Mouse (Mus musculus) adrenal gland, postnatal 14 days (tissue): Measurements from ENCODE around the gene Wdr20. TPM values are rescaled to one million over a fixed set of nuclear protein-coding genes. Genes with fewer than 3 reads are reported as not detected.
"Not testable (repeated sequence)": the region's sequence is repeated elsewhere in the genome, so short reads cannot be mapped to it uniquely, and the experiment has no call there.

Experiments used
- DNase-seq: peaks from one replicate; pipeline ENCODE4 v3.0.0; 2021; ENCODE audit warnings: mixed read lengths
- long read RNA-seq, 2 experiments: library from polyadenylated mRNA; stranded (forward); transcript quantifications; one replicate each; pipeline ENCODE4 v2.0.0; 2021
- total RNA-seq: library from RNA; stranded (reverse); gene quantifications from 2 replicates; pipeline ENCODE4 v1.2.3, GENCODE M21; 2021

Wdr20 gene
- 35.2 and 41.6 TPM in 2 replicates for total RNA-seq
- long read RNA-seq, experiment 1, transcript Wdr20-201 (3 exons, 2,384 nt): major isoform, 23 of 77 reads
- long read RNA-seq, experiment 1, transcript Wdr20-205 (3 exons, 1,351 nt): minor isoform, 22 of 77 reads
- long read RNA-seq, experiment 1, partial matches to known transcripts: 4 of 77 reads
- long read RNA-seq, experiment 1, other reads (novel, unspliced or antisense): 27 of 77 reads
- long read RNA-seq, experiment 2, transcript Wdr20-205 (3 exons, 1,351 nt): minor isoform, 7 of 49 reads
- long read RNA-seq, experiment 2, transcript Wdr20-201 (3 exons, 2,384 nt): major isoform, 23 of 49 reads
- long read RNA-seq, experiment 2, partial matches to known transcripts: 1 of 49 reads
- long read RNA-seq, experiment 2, other reads (novel, unspliced or antisense): 16 of 49 reads

DNA sequence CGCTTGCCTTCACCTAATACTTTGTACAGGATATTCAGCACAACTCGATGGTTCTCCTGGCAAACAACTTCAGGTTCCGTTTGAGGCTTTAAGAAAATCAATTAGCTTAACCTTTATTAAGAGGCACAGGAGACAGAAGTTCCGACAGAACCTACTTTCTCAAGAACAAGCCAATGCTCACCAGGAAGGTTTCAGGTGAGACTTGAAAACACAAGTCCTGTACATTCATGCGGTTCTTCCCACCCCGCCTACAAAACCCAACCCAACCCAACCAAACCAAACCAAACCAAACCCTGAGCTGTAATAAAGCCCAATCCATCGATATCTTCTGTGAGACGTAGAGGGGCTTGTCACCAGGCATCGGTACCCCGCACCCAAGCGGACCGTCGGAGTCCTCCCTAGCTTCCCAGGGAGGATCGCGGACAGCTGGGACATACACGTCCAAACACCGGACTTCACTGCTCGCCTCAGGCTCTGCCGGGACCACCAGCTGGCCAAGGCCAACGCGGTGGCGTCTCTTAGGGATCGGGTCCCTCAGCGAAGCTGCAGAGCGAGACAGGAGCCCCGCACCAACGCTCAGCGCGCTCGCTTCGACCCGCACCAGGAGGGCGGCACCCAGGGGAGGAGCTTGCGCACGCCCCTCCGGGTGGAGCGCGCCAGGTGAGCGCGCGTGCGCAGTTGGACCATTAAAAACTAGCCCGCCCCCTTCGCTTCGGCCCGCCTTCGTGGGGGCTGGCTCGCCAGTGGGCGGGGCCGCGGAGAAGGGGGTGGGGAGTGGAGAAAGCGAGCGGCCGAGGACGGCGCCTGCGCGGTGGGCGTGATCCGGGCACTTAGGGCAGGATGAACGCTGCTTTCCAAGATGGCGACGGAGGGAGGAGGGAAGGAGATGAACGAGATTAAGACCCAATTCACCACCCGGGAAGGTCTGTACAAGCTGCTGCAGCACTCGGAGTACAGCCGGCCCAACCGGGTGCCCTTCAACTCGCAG lies at the start of gene Wdr20:
Wdr20 (plus strand) TSS at position 775 of the 988 bp plus-strand sequence.
- DNase-seq: peak; percentile 100

DNA sequence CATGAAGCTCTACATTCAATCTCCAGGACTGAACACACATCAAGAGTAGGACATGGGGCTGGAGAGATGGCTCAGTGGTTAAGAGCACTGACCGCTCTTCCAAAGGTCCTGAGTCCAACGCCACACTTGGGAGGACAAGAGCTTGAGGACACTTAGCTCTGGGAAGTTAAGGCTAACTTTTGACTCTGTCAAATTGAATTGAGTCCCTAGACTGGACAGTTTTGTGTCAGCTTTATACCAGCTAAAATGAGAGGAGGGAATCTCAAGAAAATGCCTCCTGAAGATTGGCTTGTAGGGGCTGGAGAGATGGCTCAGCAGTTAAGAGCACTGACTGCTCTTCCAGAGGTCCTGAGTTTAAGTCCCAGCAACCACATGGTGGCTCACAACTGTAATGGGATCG lies 48.8 kb upstream of the Wdr20 start:
- DNase-seq: not testable (repeated sequence)

GRCm38 (mm10) chr12:110689919-110690643 lies 47.7 kb upstream of the Wdr20 start:
- DNase-seq: no peak

DNA sequence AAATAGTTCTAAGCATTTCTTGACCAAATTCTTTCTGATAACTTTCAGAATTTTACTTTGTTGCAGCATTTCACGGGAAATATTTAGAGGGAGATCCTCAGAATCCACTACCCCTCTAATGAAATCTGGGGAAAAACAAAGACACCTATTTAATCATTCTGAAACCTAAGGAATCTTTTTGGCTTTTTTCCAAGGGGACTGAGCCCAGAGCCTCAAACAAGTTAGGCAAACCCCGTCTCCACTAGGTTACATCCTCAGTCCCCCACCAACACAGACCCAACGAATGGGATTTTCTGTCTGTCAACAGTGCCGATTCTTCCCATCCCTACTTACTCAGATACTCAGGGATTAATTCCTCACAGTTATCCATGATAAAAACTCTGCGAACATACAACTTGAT lies 44.4 kb upstream of the Wdr20 start:
- not testable (repeated sequence) for DNase-seq

DNA sequence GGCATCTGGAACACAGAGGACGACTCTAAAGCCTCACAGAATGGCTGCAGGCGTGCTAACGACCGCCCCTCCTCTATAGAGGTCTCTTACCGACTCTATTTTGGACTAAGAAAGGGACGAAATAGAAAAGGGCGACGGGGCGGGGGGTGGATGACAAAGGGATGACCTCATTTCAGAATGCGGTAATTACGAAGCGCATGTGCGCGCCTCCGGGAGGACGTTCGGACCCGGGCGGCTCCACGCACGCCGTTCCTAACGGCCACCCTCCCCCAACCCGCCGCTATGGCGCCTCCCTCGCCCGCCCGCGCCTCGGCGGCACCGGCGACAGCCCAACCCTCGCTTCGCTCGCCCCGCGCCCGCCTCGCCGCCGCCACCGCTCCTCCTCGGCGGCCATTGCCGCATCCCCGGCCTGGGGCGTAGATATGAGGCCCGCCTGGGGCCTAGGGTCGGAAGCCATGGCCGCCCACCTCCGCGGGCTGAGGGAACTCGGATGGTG lies 42.0 kb upstream of the Wdr20 start:
- DNase-seq: peak; percentile 76

DNA sequence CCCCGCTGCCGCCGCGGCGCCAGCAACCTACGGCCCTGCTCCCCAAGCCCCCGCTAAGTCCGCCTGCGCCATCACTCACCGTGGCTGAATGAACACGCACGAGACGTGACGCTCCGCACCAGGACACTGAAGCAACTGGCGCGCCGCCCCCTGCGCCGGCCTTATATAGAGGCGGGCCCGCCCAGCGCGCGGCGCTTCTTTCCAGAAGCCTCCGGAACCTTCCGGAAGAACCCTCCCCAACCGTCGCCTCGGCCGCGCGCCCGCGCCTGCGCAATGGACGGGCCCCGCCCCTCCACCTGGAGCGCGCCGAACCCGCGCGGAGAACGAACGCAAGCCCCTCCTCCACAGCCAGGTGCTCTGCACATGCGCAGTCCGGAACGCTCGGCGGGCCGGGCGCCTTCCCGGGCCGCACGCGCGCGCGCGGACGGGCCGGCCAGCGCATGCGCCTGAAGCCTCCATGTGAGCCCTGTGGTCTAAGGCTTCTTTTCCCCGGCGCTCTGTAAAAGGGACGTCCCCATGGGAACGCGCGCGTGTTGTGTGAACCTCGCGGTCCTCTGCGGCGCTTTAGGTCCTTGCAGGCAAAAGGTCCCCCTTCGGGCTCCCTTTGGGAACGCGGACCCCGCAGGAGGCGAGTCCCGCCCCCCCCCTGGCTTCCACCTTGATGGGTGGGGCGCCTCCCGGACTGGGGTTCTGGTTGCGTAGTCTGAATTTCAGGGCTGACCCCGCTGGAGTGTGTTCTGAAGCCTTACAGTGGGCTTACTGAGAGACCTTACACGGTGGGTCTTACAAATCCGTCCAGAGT lies 41.4 kb upstream of the Wdr20 start:
- DNase-seq: peak; percentile 100

DNA sequence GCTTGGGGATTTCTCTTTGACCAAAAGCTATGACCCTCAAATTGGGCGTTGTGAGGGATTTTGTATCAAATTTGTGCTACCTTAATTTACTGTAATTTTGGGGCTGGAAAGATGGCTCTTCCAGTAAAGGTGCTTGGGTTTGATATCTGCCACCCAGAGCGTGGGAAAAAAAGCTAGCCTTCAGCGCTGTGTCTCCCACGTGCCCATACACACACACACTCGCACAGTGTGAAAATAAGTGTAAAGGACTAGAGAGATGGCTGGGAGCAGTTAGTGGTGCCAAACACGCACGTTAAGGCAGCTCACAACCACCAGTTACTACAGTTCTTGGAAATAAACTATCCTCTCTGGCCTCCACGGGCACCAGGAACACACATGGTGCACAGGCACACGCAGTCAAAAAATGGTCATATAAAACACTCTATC lies 40.8 kb upstream of the Wdr20 start:
- DNase-seq: no peak

DNA sequence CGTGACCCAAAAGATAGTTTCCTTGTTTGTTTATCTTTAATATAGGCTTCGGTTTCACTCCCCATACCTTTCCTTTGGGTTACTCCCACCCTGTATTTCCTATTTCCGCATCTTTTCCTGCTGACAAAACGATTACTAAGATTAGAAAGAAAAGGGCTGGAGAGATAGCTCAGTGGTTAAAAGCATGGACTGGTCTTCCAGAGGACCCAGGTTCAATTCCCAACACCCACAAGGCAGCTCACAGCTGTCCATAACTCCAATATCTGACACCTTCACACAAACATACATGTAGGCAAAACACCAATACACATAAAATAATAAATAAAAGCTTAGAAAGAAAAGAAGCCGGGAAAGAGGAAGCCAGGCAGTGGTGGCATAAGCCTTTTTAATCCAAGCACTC lies 40.3 kb upstream of the Wdr20 start:
- DNase-seq: no peak

GRCm38 (mm10) chr12:110698080-110698479 lies 39.7 kb upstream of the Wdr20 start:
- DNase-seq: no peak

DNA sequence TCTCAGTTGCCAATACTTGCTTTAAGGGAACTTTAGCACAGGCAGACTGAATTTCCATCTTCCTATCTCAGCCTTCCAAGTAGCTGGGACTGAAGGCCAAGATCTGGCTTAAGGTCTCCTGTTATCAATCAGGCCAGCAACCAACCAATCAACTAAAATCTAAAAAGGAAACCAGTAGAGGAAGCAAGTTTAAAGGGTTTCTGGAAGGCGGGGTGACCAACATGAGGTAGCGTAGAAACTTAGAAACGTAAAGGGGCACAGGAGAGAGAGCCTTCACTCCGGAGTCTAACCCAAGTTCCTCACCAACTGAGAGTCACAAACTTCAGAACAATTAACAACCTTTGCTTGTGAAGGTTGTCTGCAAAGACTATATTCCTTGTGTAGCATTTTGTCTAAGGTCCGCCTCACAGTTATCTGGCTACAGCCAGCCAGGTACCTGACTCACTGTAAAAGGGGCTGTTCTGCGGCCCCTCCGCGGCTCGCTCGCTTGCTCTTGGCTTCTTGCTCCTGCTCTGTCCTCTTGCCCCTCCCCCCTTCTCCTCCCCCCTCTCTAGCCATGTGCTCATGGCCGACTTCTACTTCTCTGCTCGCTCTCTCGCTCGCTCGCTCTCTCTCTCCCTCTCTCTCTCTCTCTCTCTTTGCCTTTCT lies 39.1 kb upstream of the Wdr20 start:
- DNase-seq: no peak

DNA sequence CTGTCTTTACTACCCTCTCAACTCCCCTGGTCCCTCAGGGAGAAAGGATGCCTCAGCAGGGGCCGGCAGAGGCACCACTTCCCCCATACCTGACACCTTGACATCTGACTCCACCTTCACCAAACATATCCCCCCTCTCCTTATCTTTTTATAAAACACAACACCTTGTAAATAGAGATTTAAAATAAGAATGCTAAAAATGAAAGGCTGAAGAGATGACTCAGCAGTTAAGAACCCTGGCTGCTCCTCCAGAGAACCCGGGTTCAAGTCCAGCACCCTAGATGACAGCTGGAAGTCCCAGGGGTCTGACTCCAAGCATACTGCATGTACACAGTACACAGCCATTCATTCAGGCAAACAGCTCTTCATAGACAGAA lies 38.6 kb upstream of the Wdr20 start:
- DNase-seq: no peak

DNA sequence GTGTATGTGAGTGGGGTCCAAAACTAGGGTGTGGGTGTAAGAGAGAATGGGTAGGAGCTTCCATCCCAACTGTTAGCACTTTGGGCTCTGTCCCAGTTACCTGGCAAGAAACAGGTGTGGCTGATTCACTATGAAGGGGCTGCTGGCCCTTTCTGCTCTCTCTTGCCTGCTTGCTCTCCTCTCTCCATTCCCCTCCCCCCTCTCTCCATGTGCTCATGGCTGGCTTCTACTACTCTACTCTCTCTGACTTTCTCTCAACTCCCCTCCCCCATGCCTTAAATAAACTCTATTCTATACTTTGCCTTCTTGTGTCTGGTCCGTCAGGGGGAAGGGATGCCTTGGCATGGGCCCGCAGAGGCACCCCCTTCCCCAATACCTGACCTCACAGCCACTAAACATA lies 37.0 kb upstream of the Wdr20 start:
- no peak for DNase-seq

GRCm38 (mm10) chr12:110701363-110701762 lies 36.4 kb upstream of the Wdr20 start:
- DNase-seq: not testable (repeated sequence)

DNA sequence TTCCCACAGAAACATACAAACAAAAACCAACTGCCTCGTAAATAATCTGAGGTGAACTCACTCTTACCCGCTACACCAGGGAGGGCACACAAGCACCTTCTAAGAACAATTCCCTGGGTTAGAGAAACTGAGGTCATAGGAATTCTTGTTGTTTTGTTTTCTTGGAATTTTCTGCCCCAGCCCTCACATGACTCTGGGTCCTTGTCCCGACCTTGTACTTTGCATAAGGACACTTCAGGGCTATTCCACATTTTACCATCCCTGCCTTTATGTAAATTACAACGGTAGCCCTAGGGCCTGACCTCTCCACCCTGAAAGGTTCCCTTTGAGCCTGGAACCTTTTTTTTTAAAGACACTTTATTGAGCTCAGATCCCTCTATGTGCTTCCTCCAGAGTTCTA lies 35.2 kb upstream of the Wdr20 start, which contains the start of gene Hsp90aa1:
Hsp90aa1 (minus strand) TSS at position 173 of the 400 bp plus-strand sequence.
- DNase-seq: no peak

GRCm38 (mm10) chr12:110703008-110703471 lies 34.7 kb upstream of the Wdr20 start:
- peak; percentile 94 for DNase-seq

DNA sequence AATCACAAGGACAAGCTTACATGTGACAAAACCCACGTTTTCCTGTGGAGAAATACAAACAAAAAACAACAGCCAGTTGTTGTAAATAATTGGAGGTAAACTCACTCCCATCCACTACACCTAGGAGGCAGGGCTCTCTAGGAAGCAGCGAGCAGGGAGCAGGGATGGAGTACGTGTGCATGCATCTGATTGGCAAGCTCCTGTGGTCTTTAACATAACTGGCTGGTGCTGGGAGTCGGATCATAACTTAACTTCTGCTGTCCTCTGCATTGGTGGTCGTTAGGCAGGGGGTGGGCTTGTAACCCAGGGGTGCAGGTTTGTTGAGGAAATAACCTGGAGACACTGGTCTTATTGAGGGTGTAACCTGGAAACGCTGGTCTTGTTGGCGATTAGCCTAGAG lies 34.1 kb upstream of the Wdr20 start:
- no peak for DNase-seq

DNA sequence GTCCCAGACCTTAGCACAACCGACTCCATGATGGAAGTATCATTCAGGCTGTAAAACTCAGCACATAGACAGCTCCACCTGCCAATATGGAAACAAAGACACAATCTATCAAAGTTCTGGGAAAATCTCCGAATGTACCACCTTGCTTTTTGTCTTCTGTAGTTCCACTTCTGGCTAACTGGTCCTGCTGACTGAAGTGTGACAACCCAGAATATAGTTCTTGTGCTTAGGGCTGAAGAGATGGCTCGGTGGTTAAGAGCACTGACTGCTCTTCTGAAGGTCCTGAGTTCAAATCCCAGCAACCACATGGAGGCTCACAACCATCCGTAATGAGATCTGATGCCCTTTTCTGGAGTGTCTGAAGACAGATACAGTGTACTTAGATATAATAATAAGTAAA lies 32.3 kb upstream of the Wdr20 start:
- DNase-seq: not testable (repeated sequence)

GRCm38 (mm10) chr12:110706337-110707231 lies 31.2 kb upstream of the Wdr20 start:
- peak; percentile 79 for DNase-seq

GRCm38 (mm10) chr12:110707451-110707850 lies 30.3 kb upstream of the Wdr20 start:
- DNase-seq: no peak
